Mouse (Mus musculus): ENCODE results near the gene Tbc1d2b.

Tbc1d2b gene

DNA sequence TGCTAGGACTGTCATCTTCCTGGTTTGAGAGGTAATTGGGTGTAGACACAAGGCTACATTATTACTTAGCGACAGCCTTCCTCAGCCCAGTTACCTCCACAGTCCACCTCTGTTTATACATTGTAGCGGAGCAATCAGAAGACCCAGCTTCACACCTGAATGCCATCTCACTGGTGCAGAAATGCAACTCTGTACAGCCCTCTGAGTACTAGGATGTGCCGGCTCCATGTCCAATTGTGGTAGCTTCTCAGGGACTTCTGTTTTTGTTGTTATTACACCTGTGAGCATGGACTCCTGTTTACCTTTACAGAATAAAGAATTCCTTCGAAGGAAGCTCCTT is 7.3 kb downstream of the Tbc1d2b start:
- DNase-seq, result no peak

DNA sequence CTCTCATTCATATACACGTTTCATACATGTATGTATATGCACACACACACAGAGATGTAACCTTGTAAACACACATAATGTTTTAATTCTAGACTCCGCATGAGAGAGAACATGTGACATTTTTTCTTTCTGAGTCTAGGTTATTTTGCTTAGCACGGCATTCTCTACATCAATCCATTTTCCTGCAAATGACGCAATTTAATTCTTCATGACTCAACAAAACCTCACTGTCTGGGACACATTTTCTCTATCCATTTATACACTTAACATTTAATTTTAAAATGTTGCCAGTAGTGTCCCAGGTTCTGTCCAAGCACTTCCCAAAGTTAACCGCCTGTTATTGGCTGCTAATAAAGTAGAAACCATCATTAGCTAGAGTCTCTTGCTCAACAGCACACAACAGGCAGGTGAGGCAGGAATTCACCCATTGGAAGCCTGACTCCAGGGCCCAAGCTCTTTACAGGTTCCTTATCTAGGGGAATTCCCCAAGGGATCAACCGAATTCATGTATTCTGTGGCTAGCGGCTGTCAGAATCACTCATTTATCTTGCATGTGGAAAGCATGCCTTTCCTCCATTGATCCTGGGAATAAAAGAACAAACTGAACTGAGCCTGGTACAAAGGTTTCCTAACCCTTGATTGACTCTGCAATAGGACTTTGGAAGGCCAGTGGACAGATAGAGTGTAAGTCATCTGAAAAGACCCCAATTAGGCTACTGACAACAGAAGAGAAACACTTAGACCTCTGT is 7.8 kb downstream of the Tbc1d2b start:
- DNase-seq, result no peak

DNA sequence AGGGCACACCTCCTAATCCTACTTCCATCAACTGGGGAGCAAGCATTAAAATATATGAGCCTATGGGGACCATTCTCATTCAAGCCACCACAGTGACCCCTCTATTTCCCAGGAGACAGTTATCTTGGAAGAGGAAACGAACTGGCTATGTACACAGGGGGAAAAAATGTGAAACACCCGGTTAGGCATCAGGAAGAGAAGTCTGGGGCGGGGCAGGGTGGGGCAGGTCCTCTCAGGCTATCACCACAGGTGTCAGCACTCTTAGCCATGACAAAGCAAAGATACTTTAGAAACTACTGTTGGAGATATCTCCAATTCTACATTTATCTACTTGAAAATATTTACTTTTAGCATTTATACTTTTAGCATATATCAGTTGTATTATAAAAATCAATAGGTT is 8.5 kb downstream of the Tbc1d2b start:
- no peak for DNase-seq

DNA sequence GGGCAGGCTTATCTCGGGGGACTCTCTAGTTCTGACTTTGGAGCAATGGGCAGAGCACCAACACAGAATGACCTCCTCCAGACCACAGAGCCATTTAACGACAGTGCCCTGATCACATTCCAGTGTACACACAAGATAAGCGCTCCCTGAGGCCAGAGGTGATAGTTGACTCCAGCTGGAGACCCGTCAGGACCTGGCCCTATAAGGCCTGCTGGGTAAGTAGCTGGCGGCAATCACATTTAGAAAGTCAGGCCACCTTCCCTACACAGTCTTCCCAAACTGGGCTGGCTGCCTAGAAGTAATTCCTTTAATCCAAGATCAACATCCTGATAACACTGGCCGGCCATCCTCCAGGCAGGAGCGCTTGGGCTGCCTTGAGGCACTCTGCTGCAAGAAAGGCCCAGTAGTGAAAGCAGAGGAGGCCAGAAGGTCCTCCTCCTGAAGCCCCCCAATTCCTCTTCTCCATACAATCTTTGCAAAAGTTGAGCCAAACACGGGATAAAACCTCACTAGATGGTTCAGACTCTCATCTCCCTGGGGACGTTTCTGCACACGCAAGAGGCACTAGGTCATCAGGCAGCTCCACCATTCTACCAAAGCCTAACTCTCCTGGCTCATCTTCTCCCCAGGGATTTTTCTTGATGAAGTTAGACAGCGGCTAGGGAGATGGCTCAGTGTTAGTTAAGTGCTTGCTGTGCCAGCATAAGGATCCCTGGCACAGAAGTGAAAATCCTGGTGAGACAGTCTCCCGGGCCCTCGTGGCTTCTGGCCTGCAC is 9.8 kb downstream of the Tbc1d2b start:
- DNase-seq, result no peak

DNA sequence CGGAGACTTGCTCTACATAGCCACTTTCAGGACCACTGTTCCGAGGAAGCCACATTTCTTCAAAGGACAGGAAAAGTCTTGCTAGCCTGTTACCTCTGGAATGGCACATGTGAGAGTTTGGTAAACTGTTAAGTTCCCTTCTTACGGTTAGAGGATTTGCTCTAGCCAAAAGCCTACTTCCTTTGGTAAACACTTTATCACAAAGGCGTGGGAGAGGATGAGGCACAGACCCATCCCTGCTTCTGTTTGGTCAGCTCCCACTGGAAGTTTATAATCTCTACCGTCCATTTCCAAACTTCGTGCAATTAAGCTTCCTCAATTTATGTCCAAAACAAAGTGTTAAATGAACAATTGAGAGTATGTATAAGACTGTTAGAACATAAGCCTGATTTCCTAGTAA is 10.5 kb downstream of the Tbc1d2b start:
- DNase-seq, result no peak

DNA sequence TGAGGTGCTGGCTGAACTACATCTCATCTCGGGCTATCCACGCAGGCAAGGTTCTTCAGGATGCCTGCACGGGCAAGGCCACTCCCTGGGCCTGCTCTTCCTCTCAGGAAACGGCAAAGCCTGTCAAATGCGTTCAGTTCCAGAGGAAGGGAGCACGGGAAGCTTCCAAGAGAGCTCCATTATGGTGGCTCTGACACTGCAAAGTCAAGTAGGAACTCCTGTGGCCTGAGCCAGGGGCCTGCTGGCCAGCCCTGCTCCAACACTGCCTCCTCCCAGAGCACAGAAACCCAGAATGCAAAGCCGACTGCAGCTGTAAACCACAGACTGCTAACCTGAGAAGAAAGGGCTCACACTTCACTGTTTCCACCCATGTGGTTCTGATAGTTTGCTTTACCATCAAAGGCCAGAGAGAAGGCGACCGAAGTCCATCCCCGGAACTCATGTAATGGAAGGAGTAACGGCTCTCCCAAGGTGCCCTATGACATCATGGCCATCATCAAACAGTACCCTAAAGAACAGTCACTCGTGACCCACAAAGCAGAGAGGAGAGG is 11.1 kb downstream of the Tbc1d2b start:
- DNase-seq, result no peak

DNA sequence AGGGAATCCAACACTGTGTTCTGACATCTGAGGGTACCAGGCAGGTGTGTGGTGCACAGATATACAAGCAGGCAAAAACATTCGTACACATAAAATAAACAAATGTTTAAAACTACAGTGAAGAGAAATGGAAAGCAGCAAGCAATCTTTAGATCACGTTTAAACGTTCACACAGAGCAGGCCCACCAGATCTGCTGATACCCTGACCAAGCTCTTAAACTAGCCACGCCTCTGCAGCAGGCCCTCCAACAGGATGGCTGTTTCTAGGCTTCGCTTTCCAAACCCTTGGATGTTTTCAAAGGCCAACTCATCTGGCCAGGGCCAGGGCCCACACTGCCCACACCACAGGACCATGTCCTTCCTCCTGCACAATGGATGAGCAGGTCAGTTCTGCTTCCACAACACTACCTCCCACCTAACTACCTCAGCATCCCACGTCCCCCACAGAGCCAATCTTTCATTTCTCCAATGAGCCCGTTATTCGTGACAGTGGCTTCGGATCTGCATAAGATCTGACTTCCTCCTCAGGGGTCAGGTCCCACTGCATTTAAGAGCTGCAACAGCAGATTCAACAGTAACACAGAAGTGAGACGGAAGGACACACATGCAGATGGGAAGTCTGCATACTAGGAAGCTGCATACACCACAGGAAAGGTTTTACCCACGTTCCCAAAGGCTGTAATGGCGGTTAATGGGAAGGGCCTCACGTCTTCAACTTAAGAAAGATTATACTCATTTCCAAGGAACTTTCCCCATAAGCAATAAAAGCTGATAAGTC is 12.7 kb downstream of the Tbc1d2b start:
- DNase-seq, result no peak

DNA sequence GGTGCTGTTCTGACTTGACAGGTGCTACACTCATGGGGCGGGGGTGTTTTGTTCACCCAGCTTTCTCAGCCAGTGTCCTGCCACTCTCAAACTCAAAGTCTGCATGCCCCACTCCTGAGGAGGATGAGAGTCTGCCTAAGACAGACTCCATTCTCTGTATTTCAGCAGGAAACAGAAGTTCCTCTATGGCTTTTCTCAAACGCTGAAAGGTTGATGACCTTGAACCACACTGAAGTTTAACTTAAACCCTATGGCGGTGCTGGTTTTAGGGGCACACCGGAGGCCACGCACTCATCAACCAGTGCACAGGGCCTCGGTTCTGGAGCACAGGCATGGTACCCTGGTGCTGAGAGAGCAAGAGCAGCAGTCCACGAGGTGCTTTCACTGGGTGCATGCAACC is 13.4 kb downstream of the Tbc1d2b start:
- DNase-seq, result no peak

DNA sequence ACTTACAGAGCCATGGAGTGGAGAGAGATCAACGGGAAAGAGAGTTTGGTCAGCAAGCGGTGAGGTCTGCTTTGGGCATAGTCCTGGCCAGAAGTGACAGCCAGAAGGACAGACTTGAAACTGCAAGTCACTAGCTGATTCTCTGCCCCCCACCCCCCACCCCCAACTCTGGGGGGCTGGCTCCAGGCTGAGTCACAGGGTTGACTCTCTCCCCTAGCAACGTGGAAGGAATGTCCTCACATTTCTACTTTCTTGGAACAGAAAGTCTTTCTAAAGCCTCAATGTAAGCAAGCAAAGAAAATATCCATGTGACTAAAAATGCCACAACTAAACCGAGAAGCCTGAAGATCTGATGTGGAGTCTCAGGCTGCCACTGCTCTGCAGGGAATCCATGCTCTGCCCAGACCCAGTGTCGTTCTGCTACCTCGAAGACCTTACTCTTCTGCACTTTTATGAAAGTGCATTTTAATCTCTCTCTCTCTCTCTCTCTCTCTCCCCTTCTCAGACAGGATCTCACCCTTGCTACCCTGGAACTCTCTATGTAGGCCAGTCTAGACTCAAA is 14.7 kb downstream of the Tbc1d2b start:
- no peak for DNase-seq

DNA sequence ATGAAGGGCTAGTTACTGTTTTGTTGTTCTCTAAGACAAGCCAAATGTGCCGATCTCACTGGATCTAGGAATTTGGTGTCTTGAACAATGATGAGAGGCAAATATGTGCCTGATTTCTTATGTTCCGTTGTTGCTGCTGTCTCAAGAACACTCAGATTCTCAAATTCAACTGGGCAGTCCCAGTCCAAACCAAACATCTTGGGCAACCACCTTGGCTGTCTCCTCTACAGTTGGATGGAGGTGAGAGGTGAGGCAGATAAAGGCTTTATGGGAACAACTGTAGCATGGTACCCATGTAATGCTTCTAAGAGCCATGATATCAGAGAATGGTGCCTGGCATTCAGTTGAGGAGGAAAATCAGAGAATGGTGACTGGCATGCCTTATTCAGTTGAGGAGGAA is 17.4 kb downstream of the Tbc1d2b start:
- no peak for DNase-seq

DNA sequence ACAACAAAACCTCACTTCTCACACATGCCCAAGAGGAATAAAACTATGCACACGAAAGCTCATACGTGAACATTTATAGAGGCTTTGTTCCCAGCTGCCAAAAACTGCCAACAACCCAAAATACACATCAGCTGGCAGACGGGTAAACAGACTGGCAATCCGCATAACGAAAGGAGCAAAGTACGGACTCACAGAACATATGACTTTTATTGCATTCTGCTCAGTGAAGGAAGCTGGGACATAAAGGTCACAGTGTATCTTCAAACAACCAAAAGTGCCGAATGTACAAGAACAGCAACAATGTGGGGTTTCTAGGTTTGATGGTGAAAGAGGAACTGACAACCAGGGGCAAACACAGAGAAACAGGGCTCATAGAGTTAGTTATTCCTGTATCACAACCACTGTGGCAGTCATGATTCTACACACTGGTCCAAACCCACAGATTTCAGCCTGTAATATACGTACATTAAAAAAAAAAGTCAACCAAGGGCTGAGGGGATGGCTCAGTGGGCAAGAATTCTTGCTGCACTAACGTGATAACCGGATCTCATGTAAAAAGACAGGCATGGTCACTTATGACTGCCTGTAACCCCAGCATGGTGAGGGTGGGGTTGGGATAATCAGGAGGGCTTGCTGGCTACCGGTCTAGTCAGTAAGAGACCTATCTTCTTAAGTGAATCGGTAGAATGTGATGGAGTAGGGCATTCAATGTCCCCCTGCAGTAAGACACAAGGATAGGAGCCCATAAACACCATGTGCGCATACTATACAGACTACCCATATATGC is 19.4 kb downstream of the Tbc1d2b start:
- no peak for DNase-seq

DNA sequence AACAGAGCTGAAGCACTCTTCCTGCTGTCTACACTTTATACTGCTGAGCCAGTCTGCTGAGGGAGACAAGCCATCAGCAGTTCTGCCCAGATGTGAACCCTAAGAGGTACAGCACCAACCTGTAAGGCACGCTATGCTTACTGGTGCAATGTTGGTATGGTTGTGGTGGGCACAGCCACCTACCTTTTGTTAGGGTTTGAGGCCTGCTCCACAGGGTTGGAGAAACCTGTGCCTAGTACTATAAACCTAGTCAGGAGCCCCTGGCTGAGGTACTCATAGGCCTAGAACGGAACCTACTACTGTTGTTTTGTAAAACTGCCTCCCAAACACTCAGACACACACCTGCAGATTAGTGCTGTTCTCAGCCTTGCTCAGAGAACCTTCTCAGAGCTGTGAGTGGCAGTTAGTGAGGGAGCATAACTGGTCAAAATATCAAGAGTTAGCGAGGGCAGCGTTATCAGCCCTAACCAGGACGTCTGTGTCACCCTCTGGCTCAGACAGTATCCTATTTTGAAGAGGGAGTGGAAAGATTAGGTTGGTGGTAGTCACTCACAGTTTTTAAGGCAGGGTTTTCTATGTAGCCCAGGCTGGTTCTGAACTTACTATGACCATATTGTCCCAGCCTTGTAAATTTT is 20.3 kb downstream of the Tbc1d2b start:
- DNase-seq, result no peak

DNA sequence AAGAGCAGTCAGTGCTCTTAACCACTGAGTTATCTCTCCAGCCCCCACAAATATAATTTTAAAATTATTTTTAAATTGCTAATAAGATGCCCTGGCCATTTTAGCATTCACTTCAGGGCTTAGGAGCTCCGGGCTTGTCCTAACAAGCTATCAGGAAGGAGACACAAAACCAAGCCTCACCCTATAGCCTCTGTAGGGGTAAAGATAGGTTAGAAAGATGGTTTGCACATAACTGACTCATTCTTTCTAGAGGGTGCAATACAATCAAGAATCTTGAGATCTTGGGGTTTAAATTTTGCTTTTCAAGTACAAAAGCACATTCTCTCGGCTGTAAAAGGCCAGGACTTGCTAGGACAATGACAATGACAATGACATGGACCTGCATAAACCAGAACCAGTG is 21.6 kb downstream of the Tbc1d2b start:
- no peak for DNase-seq

DNA sequence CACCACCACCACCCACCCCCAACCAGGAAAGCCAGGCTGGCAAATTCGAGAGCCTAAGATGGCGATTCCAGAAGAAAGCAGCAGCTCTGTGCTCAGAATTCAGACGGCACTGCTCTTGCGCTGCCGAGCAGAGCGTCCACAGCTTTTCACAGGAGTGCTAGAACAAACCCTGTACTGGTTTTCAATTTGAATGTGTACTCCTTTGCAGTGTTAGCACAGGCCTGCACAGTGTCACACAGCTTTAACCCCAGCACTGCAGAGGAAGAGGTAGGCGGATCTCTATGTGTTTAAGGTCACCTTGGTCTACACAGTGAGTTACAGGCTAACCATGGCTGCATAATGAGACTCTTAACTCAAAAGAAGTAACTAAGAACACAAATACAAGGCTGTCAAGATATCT is 22.3 kb downstream of the Tbc1d2b start:
- DNase-seq, result no peak

DNA sequence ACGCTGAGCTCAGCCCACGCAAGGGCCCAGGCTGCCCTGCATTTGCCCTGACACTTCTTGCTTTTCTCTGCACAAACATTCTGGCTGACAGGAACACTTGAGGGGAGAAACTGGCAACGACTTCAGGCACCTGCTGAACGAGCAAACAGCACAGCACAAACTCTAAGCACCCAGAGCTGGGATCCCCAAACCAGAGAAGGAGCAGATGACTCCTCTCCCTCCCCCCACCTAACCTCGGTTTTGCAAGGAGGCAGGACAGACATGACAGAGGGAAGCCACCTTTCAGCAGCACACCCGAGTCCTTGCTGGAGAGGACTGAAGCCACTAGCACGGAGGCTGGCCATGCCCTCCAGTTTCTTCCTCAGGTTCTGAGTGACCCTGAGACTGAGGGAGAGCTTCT is 23.3 kb downstream of the Tbc1d2b start:
- no peak for DNase-seq

DNA sequence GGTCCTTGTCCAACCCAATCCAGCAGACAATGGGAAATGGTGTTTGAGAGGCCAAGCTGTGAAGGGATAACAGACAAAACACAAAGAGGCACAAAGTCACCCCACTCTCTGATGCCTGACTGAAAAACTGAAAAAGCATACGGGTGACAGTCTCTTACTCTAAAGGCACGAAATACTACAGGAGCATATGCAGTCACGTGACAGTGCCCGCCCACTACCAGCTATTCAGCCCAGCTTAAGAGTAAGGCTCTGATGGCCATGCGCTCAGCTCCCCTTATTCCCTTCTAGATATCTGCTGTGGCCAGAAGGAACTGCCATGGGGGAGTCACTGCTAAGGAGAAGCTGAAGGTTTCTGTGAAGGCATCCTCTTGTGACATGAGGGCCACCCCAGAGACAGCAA is 24.8 kb downstream of the Tbc1d2b start:
- no peak for DNase-seq

DNA sequence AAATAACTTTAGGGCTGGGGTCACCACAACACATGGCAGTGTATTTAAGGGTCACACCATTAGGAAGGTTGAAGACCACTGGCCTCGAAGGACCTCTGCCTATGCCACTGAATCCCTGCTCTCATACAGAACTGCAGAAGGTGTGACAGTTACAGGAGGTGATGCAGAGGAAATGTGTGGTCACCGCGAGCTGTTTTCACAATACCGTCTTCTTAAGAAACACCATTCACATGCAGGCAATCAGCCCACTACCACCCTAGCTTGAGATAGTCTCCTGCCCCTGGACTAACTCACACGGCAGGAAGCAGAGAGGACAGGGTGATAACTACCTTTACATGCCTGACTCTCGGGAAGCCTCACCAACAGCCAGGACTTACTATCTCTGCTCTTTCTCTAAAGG is 25.4 kb downstream of the Tbc1d2b start:
- DNase-seq, result no peak

DNA sequence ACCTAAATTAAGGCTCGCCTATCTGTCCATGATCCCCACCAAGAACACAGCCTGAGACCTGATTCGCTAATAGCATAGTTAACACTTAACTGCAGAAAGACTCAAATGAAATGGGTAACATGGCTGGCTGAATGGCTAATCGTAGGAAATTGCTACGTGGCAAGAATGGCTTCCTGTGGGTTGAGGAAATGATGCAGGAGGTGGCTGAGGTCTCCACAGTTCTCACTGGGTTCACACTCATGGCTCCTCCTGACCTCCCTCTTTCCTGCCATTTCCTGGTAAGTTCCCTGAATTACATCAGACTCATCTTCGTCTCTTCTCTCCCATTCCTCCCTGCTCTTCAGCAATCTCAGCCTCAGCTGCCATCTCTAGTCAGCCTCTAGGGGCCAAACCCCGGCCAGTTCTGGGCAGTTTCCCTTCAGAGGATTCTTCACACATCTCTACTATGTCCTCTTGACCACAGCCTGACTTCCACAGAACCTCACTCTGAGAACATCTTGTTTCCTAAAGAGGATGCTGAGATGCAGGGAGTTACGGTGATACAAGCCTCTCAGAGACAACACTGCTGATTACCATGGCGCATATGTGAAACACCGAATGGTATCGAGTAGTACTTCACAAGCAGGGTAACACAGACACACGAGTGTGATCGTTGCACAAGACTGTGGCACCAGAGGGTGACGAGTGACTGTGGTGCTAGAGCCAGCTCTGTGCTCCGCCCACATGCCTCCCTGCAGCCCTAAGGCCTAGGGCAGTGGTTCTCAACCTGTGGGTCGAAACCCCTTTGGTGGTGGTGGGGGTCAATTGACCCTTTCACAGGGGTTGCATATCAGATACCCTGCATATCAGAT is 26.1 kb downstream of the Tbc1d2b start:
- DNase-seq, result no peak

DNA sequence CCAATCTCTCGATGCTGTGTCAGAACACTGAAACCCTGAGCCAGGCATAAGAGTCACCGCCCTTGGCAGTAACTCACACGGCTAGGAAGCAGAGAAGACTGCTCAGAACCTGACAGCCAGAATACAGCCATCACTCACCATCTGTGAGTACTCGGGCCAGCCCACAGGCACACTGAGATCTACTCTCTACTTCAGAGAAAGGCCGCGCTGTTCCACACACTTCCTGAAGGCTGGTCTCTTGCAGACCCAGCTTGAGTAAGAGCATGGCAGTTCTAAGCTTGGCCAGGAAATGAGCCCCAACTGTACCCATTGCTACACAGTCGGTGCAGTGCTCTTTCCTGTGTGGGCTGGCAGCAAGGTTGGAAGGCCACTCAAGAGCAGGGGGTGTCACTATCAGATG is 27.7 kb downstream of the Tbc1d2b start:
- no peak for DNase-seq

DNA sequence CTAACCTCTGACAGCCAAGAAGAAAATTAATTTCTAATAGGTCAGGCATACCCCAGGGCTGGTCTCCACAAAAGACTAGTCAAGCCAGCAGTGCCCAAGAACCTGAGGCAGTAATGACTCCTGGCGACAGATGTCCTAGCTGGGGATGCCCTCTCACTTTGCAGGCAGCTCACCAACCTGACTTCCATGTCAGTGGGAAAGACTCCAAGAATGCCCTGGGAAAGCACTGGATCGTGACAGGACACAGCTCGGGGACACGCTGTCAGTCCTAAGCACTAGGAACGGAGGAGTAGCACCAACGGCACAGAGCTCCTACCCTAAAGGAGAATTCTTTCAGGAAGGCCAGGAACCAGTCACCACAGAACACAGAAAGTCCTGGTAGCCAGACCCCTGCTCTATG is 28.3 kb downstream of the Tbc1d2b start:
- DNase-seq, result no peak

DNA sequence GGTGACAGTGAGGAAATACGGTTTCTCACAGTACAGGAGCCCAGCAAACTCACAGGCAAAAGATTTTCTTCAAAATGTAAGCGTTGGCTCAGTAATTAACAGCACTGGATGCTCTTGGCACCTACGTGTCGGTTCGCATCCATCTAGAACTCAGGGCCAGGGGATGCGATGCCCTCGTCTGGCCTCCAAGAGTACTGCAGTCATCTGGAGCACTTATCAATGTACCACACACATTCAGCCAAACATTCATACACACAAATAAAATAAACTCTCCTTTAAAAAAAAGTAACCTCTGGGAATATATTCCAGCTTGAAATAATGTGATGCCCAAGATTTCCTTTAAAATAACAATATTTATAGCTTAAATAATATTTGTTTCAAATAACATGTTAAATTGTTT is 29.0 kb downstream of the Tbc1d2b start:
- DNase-seq, result no peak

All from spleen, adult 18-20 months (tissue).